Mouse (Mus musculus) lung, embryonic 14.5 days (tissue): ENCODE results near the gene Epb41l4b. TPM values are rescaled to one million over a fixed set of nuclear protein-coding genes. Genes with fewer than 3 reads are reported as not detected.

ENCODE experiments used
- ATAC-seq: fragments of 200-750 bp; cut with Nextera tagmentation; 2 replicates; pipeline ENCODE4 v1.8.0; 2017; ENCODE audit warnings: mild to moderate bottlenecking, moderate TSS enrichment, moderate library complexity; ENCODE audit not compliant: insufficient read depth
- DNase-seq: peaks from one replicate; pipeline ENCODE4 v3.0.0-alpha.2; 2015
- H3K27ac ChIP-seq: fragments of 300-500 bp; sonication (generic); 2 replicates; pipeline ENCODE4 v1.5.1; 2014; ENCODE audit warnings: low read depth, mild to moderate bottlenecking, moderate library complexity
- H3K27me3 ChIP-seq: fragments of 300-500 bp; sonication (generic); 2 replicates; pipeline ENCODE4 v1.6.1; 2014; ENCODE audit warnings: low read length, control low read depth; ENCODE audit not compliant: insufficient read depth
- H3K36me3 ChIP-seq: fragments of 300-500 bp; sonication (generic); 2 replicates; pipeline ENCODE4 v1.6.1; 2014; ENCODE audit warnings: control low read depth; ENCODE audit not compliant: insufficient read depth
- H3K4me1 ChIP-seq: fragments of 300-500 bp; sonication (generic); 2 replicates; pipeline ENCODE4 v1.6.1; 2014; ENCODE audit warnings: antibody characterized with exemption, control low read depth; ENCODE audit not compliant: insufficient read depth
- H3K4me2 ChIP-seq: fragments of 300-500 bp; sonication (generic); 2 replicates; pipeline ENCODE4 v1.6.1; 2014; ENCODE audit warnings: mild to moderate bottlenecking
- H3K4me3 ChIP-seq: fragments of 300-500 bp; sonication (generic); 2 replicates; pipeline ENCODE4 v1.5.1; 2014; ENCODE audit warnings: low read depth, low read length
- H3K9ac ChIP-seq: fragments of 300-500 bp; sonication (generic); 2 replicates; pipeline ENCODE4 v1.6.1; 2014
- H3K9me3 ChIP-seq: fragments of 300-500 bp; sonication (generic); 2 replicates; pipeline ENCODE4 v1.6.1; 2016; ENCODE audit warnings: low read depth, low read length, control low read depth
- CTCF ChIP-seq: IDR thresholded peaks from 2 replicates; pipeline ENCODE4 v1.5.1; 2016; ENCODE audit warnings: antibody characterized with exemption, low read depth
- WGBS: fragments of 180-500 bp; shearing (Covaris S2); extraction: QIAGEN DNeasy Blood & Tissue Kit; methylation state at CpG from one replicate; pipeline ENCODE4 v1.1.7; 2014; 5-methylcytosine and 5-hydroxymethylcytosine counted together
- polyA plus RNA-seq: library from polyadenylated mRNA; unstranded; fragments of >200 nt; fragmentation: Nextera tagmentation; extraction: Ambion mirVana; gene quantifications from 2 replicates; pipeline ENCODE4 v1.2.1, GENCODE M21; 2014

The Epb41l4b gene
- polyA plus RNA-seq, 1 experiment from 2014 or later, result 1.2 TPM

DNA sequence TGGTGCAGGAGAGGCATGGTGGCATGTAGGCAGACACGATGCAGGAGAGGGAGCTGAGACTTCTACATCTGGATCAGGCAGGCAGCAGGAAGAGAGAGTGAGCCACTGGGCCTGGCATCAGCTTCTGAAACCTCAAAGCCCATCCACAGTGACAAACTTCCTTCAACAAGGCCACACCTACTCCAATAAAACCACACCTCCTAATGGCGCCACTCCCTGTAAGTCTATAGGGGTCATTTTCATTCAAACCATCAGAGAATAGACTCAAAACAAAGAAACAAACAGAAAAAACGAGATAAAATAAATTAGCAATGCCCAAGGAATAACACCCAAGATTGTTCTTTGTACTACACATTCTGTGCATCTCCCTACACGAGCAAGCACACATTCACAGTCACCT lies 35.6 kb upstream of the Epb41l4b start:
- no peak for TF ChIP-seq CTCF
- no peak overlapping the region for H3K4me2 ChIP-seq
- WGBS, result 72% methylated on average over 4 of the region's 4 CpGs
- DNase-seq (no peak), ATAC-seq (no peak)
- no peak overlapping the region for H3K4me3 ChIP-seq
- no peak overlapping the region for H3K9ac ChIP-seq
- no peaks in the 10 kb centered on the region for H3K27me3 ChIP-seq
- no peaks in the 10 kb centered on the region for H3K9me3 ChIP-seq
- no peaks in the 10 kb centered on the region for H3K4me1 ChIP-seq
- H3K36me3 ChIP-seq, result no peaks in the 10 kb centered on the region
- no peak overlapping the region for H3K27ac ChIP-seq

DNA sequence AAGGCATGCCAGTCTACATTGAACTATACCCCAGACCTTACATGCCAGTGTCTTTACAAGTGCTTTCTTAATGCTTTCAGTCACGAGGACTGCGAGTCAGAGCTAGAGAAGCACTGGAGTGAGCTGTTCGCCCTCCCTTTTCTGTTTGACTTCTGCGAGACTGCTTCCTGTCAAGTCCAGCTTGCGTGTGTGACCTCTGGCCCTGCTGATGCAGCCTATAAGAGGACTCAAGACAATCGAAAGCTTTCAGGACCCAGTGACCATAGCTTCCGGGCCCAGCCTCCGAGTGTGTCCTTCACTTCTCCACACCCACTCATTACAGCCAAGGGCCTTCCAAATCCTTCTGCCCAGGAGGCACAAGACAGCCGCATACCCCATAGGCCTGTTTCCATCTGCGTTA lies 32.1 kb upstream of the Epb41l4b start:
- Histone ChIP-seq H3K9me3 (no peaks in the 10 kb centered on the region), H3K4me3 (no peak overlapping the region), H3K27me3 (no peaks in the 10 kb centered on the region), H3K27ac (no peak overlapping the region), H3K4me2 (no peak overlapping the region), H3K9ac (no peak overlapping the region), H3K4me1 (no peaks in the 10 kb centered on the region), H3K36me3 (no peaks in the 10 kb centered on the region)
- ATAC-seq (no peak), DNase-seq (no peak)
- 43% methylated on average over 10 of the region's 10 CpGs for WGBS
- no peak for TF ChIP-seq CTCF

DNA sequence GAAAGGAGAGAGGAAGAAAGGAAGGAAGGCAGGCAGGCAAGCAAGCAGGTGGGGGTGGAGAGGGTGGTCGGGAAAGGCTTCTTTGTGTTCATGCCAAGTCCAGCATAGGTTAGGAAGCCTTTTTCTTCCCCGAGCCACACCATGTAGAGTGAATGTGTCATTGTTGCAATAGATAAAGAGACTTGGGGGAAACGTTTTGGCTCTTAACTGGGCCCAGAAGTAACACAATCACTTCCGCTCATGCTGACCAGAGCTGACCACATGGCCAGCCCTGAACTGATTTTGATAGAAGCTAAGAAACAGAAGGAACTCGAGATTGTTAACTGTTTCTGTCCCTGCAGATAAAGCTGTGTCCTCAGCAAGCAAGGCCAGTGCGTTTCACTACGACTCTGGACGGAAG lies 29.6 kb upstream of the Epb41l4b start:
- no peak overlapping the region for H3K9ac ChIP-seq
- ATAC-seq (no peak), DNase-seq (no peak)
- H3K36me3 ChIP-seq, result no peaks in the 10 kb centered on the region
- no peak overlapping the region for H3K4me2 ChIP-seq
- H3K4me3 ChIP-seq, result no peak overlapping the region
- H3K4me1 ChIP-seq, result no peaks in the 10 kb centered on the region
- no peak for TF ChIP-seq CTCF
- no peaks in the 10 kb centered on the region for H3K9me3 ChIP-seq
- WGBS, result 53% methylated on average over 8 of the region's 8 CpGs
- no peak overlapping the region for H3K27ac ChIP-seq
- no peaks in the 10 kb centered on the region for H3K27me3 ChIP-seq

DNA sequence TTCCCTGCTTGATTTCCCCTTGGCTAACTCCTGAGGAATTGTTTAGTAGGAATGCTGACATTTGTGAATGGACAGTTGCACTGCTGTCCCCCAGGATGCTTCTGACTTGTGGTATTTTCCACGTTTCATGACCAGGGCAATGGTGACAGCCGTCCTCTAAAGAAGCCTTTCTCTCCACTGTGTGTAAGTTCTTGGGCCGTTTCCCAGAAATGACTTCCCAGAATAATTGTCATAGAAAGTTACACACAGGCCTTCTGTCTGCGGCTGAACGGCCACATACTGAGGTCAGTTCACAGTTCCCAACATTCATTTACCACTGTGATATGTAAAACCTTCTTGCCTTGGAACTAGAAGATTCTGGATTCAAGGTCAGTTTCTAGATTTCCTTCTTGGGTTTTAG lies 28.6 kb upstream of the Epb41l4b start:
- H3K27me3 ChIP-seq, result no peaks in the 10 kb centered on the region
- H3K4me1 ChIP-seq, result no peaks in the 10 kb centered on the region
- H3K9me3 ChIP-seq, result no peaks in the 10 kb centered on the region
- H3K9ac ChIP-seq, result no peak overlapping the region
- H3K4me2 ChIP-seq, result no peak overlapping the region
- H3K36me3 ChIP-seq, result no peaks in the 10 kb centered on the region
- H3K27ac ChIP-seq, result no peak overlapping the region
- 49% methylated on average over 5 of the region's 5 CpGs for WGBS
- no peak for TF ChIP-seq CTCF
- ATAC-seq, result no peak
- no peak overlapping the region for H3K4me3 ChIP-seq
- peak; percentile 75 for DNase-seq

DNA sequence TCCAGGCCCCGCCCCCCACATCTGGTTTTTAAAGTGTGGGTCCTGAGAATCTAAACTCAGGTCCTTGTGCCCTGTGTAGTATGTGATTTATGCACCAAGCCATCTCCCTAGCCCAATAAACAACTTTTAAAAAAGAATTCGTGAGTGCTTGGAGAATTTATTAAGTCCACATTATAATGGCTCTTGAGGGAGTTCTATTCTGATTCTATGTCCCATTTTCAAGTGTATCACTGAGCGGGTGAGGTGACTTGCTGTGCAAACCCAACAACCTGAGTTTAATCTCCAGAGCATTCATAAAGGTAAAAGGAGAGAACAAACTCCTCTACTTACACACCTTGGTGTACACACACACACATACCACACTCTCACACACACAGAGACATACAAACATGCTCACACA lies 25.4 kb upstream of the Epb41l4b start:
- no peak overlapping the region for H3K4me3 ChIP-seq
- TF ChIP-seq CTCF, result no peak
- 64% methylated on average over 3 of the region's 3 CpGs for WGBS
- H3K4me2 ChIP-seq, result no peak overlapping the region
- H3K27me3 ChIP-seq, result no peaks in the 10 kb centered on the region
- no peaks in the 10 kb centered on the region for H3K36me3 ChIP-seq
- DNase-seq (no peak), ATAC-seq (no peak)
- H3K9ac ChIP-seq, result no peak overlapping the region
- no peaks in the 10 kb centered on the region for H3K9me3 ChIP-seq
- H3K4me1 ChIP-seq, result 0 out of 2 replicates have a peak, but pooled peaks cover 3% of the 10 kb centered on the region
- H3K27ac ChIP-seq, result no peak overlapping the region

DNA sequence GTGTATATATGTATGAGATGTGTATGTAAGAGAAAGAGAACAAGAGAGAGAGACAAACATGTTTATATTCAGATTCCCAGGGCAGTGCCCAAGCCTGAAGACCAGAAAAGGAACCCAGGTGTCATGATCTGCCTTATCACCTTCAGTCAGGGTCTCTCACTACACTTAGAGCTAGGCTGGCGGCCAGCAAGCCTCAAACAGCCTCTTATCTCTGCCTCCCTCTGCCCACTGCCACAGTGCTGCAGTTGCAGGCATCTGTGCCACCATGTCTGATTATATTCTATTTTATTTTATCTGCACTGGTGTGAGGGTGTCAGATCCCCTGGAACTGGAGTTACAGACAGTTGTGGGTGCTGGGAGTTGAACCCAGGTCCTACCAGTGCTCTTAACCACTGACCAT lies 25.0 kb upstream of the Epb41l4b start:
- no peak for ATAC-seq
- Histone ChIP-seq H3K27ac (no peak overlapping the region), H3K9ac (no peak overlapping the region), H3K36me3 (no peaks in the 10 kb centered on the region), H3K27me3 (no peaks in the 10 kb centered on the region), H3K4me3 (no peak overlapping the region), H3K4me2 (no peak overlapping the region), H3K4me1 (0 out of 2 replicates have a peak, but pooled peaks cover 3% of the 10 kb centered on the region), H3K9me3 (no peaks in the 10 kb centered on the region)
- DNase-seq, result no peak
- TF ChIP-seq CTCF, result no peak
- WGBS, result 39% methylated on average over 1 of the region's 1 CpGs

DNA sequence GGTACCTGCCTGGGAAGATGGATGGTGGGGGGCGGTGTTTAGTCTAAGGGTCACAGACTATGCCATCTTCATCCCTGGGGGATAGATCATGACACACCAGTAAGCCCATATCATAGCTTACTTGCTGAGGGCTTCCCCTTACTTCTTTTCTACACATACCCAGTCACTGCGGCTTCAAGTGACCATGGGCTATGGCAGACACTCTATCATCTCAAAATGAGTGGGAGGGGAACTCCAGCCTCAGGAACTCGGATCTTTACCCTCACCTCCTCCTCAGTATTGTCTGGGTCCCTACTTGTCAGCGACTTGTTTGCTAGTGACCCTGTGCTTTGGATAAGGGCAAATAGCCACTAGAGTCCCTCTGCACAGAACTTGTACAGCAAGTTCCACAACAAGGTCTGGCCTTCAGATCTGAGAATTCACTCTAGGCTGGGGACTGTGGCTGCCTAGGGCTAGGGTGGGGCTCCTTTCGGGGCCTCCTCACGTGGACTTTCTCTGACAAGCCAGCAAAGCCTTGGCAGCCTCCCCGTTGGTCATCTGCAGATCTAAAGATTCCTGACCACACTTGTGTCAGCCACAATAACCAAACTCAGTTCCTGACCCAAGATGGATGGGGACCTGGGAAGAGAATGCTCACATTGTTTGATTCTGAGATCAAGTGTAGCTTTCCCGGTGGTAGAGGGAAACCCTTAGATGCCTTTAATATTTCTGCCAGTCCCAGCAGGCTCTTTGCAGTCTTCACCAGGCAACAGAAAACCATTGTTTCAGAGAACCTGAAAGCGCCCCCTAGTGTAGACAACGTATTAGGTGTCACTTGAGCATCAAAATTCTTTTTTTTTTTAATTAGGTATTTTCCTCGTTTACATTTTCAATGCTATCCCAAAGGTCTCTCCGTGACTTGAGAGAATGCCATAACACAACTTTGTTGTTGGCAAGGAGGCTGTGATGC lies 24.0 kb upstream of the Epb41l4b start:
- Histone ChIP-seq H3K9me3 (no peaks in the 10 kb centered on the region), H3K27ac (peak overlapping the region; percentile 61; the same call in 1 of the 2 replicates), H3K27me3 (no peaks in the 10 kb centered on the region), H3K4me1 (0 out of 2 replicates have a peak, but pooled peaks cover 3% of the 10 kb centered on the region), H3K4me2 (no peak overlapping the region), H3K36me3 (no peaks in the 10 kb centered on the region), H3K4me3 (no peak overlapping the region), H3K9ac (no peak overlapping the region)
- peak; percentile 46 for TF ChIP-seq CTCF
- DNase-seq (peak; percentile 73), ATAC-seq (peak; percentile 73)
- WGBS, result 45% methylated on average over 12 of the region's 12 CpGs
